Mouse (Mus musculus) intestine, postnatal 0 days (tissue): ENCODE results near the gene Itgb5. TPM values are rescaled to one million over a fixed set of nuclear protein-coding genes. Genes with fewer than 3 reads are reported as not detected.
A peak's percentile ranks its signal among the peaks of the same experiment; 100 is the strongest.

Experiments used
- ATAC-seq: fragments of 200-750 bp; cut with Nextera tagmentation; 2 replicates; pipeline ENCODE4 v1.8.0; 2017; ENCODE audit warnings: mild to moderate bottlenecking, moderate TSS enrichment, moderate library complexity
- H3K27ac ChIP-seq: fragments of 300-500 bp; sonication (generic); 2 replicates; pipeline ENCODE4 v1.5.1; 2014; ENCODE audit warnings: mild to moderate bottlenecking, low read depth, low read length, moderate library complexity
- H3K27me3 ChIP-seq: fragments of 300-500 bp; sonication (generic); replicated peaks from 2 replicates; pipeline ENCODE4 v1.6.1; 2014; ENCODE audit warnings: low read length, mixed read lengths; ENCODE audit not compliant: control insufficient read depth, insufficient read depth
- H3K36me3 ChIP-seq: fragments of 300-500 bp; sonication (generic); 2 replicates; pipeline ENCODE4 v1.6.1; 2014; ENCODE audit warnings: mild to moderate bottlenecking, moderate library complexity; ENCODE audit not compliant: control insufficient read depth, insufficient read depth
- H3K4me1 ChIP-seq: fragments of 300-500 bp; sonication (generic); replicated peaks from 2 replicates; pipeline ENCODE4 v1.6.1; 2014; ENCODE audit warnings: antibody characterized with exemption, low read length, mixed read lengths; ENCODE audit not compliant: control insufficient read depth, insufficient read depth
- H3K4me2 ChIP-seq: fragments of 300-500 bp; sonication (generic); replicated peaks from 2 replicates; pipeline ENCODE4 v1.6.1; 2014; ENCODE audit warnings: low read depth, mild to moderate bottlenecking, moderate library complexity
- H3K4me3 ChIP-seq: fragments of 300-500 bp; sonication (generic); 2 replicates; pipeline ENCODE4 v1.5.1; 2014; ENCODE audit warnings: low read depth, low read length
- H3K9ac ChIP-seq: fragments of 300-500 bp; sonication (generic); 2 replicates; pipeline ENCODE4 v1.6.1; 2014; ENCODE audit warnings: mild to moderate bottlenecking, low read depth, low read length
- H3K9me3 ChIP-seq: fragments of 300-500 bp; sonication (generic); 2 replicates; pipeline ENCODE4 v1.6.1; 2016; ENCODE audit warnings: mixed run types; ENCODE audit not compliant: control insufficient read depth
- CTCF ChIP-seq: sonication (generic); IDR thresholded peaks from 2 replicates; pipeline ENCODE4 v1.5.1; 2016; ENCODE audit warnings: low read depth, mild to moderate bottlenecking, control low read depth, antibody characterized with exemption, moderate library complexity
- WGBS: fragments of 180-500 bp; shearing (Covaris S2); extraction: QIAGEN DNeasy Blood & Tissue Kit; methylation state at CpG from one replicate; pipeline ENCODE4 v1.1.7; 2014; 5-methylcytosine and 5-hydroxymethylcytosine counted together
- polyA plus RNA-seq: library from polyadenylated mRNA; unstranded; fragments of >200 nt; fragmentation: Nextera tagmentation; extraction: Ambion mirVana; gene quantifications from 2 replicates; pipeline ENCODE4 v1.2.1, GENCODE M21; 2015

The Itgb5 gene
- polyA plus RNA-seq, result 23.5 and 23.6 TPM in 2 replicates

DNA sequence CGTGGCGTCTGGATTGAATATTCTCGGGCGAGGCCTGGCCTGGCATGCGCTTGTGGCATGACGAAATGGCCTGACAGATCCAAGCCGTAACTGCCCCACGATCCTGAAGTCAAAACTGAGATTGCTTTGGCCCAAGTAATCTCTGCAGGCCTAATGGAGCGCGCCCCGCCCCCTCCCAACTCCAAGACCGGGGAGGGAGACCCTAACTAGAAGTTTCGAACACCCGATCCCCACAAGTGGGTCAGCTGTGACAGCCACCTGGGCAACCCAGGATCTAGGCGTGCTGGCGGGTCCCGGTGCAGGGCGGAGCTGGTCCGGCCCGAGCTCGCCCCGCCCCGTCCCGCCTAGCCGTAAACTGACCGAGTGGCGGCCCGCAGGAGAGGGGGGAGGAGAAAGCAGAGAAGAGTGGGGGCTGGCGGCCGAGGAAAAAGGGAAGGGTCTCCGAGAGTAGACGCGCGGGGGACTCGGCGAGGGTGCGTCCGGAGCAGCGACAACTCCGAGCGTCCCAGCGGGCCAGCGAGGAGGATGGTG is at the start of gene Itgb5:
Itgb5 (plus strand) TSS at position 365 of the 531 bp plus-strand sequence.
- H3K4me3 ChIP-seq, result peak within 1 kb of the TSS; percentile 89
- peaks cover 9% of the 10 kb centered on the region for H3K4me1 ChIP-seq
- ATAC-seq, result peak; percentile 72
- no peak for TF ChIP-seq CTCF
- H3K27me3 ChIP-seq, result no peaks in the 10 kb centered on the region
- under 1% methylated on average over 41 of the region's 43 CpGs for WGBS
- H3K27ac ChIP-seq, result peak within 1 kb of the TSS; percentile 74
- no peaks in the 10 kb centered on the region for H3K36me3 ChIP-seq
- peak within 1 kb of the TSS; percentile 77 for H3K9ac ChIP-seq
- peak within 1 kb of the TSS; percentile 96 for H3K4me2 ChIP-seq
- H3K9me3 ChIP-seq, result no peaks in the 10 kb centered on the region

DNA sequence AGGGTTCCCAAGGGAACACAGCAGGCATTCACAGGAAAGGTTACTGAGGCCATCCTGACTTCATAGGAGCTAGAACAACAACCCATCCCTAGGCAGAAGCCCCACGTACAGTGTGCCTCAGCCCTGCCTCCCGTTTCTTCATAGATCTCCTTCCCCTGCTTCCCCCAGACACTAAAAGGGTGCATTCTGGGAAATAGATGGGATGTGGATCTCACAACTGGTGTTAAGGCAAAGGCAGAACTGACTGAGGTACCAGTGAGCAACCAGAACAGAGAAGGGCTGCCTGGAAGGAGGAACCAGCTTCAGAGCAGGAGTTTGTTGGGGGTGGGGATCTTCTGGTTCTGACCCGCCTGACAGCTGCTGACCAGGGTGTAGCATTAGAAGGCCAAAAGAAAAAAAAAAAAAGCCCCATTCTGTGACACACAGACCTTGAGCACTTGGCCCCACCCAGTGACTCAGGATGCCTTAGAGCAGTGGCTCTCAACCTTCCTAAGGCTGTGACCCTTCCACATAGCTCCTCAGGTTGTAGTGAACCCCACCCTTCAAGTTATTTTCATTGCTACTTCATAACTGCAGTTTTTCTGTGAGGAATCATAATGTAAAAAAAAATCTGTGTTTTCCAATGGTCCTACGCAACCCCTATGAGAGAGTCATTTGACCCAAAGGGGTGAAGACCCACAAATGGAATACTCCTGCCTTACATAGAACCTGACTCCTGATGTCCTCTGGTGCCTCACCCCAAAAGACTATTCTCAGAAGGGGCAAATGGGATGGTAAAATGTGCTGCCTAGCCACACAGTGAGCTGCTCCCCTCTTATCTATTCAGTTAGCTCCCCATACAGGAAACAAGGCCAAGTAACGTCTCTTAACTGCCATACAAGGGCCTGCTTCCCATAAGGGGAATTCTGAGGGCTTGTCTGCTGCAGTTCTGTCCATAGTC is 47.4 kb upstream of the Itgb5 start:
- H3K27ac ChIP-seq, result peak overlapping the region; percentile 11; the same call in 1 of the 2 replicates
- WGBS, result 50% methylated on average over 5 of the region's 5 CpGs
- ATAC-seq, result no peak

DNA sequence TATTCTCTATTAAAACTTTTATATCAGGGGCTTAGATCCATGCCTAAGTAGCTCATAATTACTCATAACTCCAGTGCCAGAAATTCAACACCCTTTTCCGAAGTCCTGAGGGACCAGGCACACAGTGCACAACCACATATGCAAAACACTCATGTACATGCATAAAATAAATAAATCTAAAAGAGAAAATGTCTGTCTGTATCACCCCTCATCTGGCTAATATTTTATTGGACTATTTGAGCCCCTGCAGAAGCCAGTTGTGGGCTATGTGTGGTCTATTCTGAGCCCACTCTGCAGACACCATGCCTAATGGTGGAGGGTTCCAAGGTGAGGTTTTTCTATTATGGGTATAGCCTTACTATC is 46.8 kb upstream of the Itgb5 start:
- H3K27ac ChIP-seq, result peak overlapping the region; percentile 11; the same call in 1 of the 2 replicates
- H3K9ac ChIP-seq, result no peak overlapping the region
- no peak overlapping the region for H3K4me2 ChIP-seq
- no peaks in the 10 kb centered on the region for H3K27me3 ChIP-seq
- no peaks in the 10 kb centered on the region for H3K9me3 ChIP-seq
- H3K36me3 ChIP-seq, result no peaks in the 10 kb centered on the region
- no peak for ATAC-seq
- 68% methylated on average over 1 of the region's 1 CpGs for WGBS
- peaks cover 20% of the 10 kb centered on the region for H3K4me1 ChIP-seq
- no peak for TF ChIP-seq CTCF
- no peak overlapping the region for H3K4me3 ChIP-seq

More for the DNA sequence above, 47.4 kb upstream of the Itgb5 start:
- H3K9ac ChIP-seq, result no peak overlapping the region
- H3K4me1 ChIP-seq, result peaks cover 24% of the 10 kb centered on the region
- no peak overlapping the region for H3K4me3 ChIP-seq
- H3K9me3 ChIP-seq, result no peaks in the 10 kb centered on the region
- no peak for TF ChIP-seq CTCF
- no peak overlapping the region for H3K4me2 ChIP-seq
- no peaks in the 10 kb centered on the region for H3K27me3 ChIP-seq
- no peaks in the 10 kb centered on the region for H3K36me3 ChIP-seq

DNA sequence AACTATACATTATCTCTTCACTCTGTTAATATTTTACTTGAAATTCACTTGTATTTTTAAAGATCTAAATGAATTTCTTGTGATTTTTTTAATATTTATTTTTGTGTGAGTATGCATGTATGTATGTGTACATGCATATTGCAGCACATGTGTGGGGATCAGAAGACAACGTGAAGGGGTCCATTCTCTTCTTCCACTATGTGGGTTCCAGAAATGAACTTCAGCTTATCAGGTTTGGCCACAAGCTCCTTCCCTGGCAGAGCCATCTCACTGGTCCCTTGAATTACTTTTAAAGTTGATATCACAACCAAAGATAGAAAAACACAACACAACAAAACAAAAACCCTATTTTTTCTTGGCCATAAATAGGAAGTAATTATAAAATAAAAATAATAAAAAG is 44.9 kb upstream of the Itgb5 start:
- Histone ChIP-seq H3K27me3 (no peaks in the 10 kb centered on the region), H3K9me3 (no peaks in the 10 kb centered on the region), H3K4me2 (peak overlapping the region; percentile 24; the same call in 1 of the 2 replicates), H3K9ac (no peak overlapping the region), H3K27ac (peak overlapping the region; percentile 88), H3K4me3 (no peak overlapping the region), H3K36me3 (no peaks in the 10 kb centered on the region), H3K4me1 (peaks cover 16% of the 10 kb centered on the region)
- ATAC-seq, result no peak
- no peak for TF ChIP-seq CTCF
- WGBS, result 32% methylated on average over 1 of the region's 1 CpGs

DNA sequence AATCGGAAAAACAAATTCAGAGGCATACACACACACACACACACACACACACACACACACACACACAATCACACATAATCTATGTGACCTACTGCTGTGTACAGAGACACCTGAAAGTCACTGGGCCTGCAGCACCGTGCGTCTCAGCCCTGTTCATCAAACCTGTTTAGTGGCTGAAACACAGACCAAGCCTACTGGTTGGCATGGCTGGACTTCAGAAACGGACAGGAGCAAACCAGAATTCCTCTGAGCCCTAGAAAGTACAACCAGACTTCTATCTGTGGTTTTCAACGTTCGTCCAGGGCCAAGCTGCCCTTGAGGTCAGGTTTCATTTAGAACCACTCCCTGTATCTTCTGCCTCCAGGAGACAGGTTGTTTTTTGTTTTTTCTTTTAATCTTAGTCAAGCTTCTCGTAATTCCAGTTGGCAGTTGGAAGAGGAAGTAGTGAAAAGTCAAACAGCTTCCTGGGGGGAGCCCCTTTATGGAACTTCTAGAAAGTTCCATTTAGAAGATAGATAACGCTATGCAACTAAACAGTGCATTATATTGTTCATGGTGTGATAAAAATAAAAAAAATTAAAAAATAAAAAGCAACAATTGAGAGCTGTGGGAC is 44.3 kb upstream of the Itgb5 start:
- peak; percentile 38 for ATAC-seq
- peaks cover 16% of the 10 kb centered on the region for H3K4me1 ChIP-seq
- no peak overlapping the region for H3K9ac ChIP-seq
- H3K27ac ChIP-seq, result peak overlapping the region; percentile 88
- no peaks in the 10 kb centered on the region for H3K27me3 ChIP-seq
- WGBS, result 33% methylated on average over 8 of the region's 8 CpGs
- H3K4me3 ChIP-seq, result no peak overlapping the region
- H3K4me2 ChIP-seq, result peak overlapping the region; percentile 24; the same call in 1 of the 2 replicates
- H3K9me3 ChIP-seq, result no peaks in the 10 kb centered on the region
- no peaks in the 10 kb centered on the region for H3K36me3 ChIP-seq
- TF ChIP-seq CTCF, result no peak

DNA sequence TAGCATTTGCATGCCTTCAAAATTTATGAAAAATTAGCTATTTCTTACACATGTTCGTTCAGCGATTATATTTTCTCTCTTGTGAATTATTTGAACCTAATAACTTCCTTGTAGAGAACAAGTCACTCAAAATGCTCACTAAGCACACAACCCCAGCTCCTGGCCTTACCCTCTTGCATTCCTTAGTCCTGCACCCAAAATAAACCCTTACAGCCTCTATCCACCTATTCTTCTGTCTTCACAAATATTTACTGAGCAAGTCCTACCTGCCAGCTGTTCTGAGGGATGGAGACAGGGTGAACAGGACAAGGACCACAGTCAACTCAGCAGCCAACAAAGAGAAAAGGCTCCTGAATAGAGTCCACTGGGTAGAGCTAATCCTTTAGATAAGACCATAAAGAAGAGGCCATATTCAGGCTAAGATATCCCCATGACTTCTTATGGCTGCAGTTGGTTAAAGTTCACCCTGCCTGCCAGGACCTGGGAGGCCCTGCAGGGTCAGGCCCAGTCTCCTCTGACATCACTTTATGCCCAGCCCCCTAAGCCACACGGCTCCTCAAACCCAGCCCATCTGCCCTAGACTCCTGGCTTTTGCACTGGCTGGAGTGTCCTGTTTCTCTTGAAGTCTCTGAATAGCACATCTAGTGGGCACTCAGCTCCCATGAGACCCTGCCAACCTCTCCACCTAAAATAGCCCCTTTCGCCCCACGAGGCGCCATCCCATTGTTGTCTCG is 42.6 kb upstream of the Itgb5 start:
- WGBS, result 31% methylated on average over 7 of the region's 7 CpGs
- ATAC-seq, result peak; percentile 92
- Histone ChIP-seq H3K9ac (no peak overlapping the region), H3K27me3 (no peaks in the 10 kb centered on the region), H3K4me1 (peaks cover 13% of the 10 kb centered on the region), H3K4me2 (peak overlapping the region; percentile 48), H3K4me3 (no peak overlapping the region), H3K27ac (peak overlapping the region; percentile 88), H3K36me3 (no peaks in the 10 kb centered on the region), H3K9me3 (no peaks in the 10 kb centered on the region)
- TF ChIP-seq CTCF, result no peak
